ENCODE assay signal across 8 mouse cellular contexts in the genomic region with DNA sequence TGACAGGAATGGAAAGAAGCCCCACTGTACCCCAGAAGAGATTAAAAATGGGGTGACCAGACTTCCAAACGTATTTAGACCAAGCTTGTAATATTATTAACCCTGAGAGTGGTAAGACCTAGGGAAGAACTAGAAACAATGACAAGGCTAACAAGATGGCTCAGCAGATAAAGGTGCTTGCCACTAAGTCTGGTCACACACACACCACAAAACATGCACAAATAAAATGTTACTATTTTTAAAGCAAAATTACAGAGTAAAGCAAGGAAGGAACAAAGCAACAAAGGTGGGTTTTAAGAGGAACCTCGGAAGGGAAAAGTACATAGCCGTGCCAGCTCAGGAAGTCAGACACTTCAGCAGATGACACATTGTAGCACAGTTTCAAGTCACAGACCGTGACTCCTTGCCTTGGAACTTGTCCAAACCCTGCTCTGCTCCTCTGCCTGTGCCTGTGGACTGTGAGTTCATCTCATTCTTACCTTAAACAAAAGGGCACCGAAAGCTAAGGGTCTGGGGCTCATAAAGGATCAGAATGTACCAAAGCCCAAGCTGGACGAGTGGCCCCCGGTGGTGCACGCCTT. TPM values are rescaled to one million over a fixed set of nuclear protein-coding genes. Genes with fewer than 3 reads are reported as not detected.
DNase-seq lines count a peak whose midpoint lies in the region; ATAC-seq and TF ChIP-seq lines count a peak whose summit lies in the region.

No protein-coding gene starts in this region.

- H3K79me2 ChIP-seq in MEL (ENCODE audit: control insufficient read depth, insufficient read depth, low read length, poor library complexity) = peaks cover 9% of the 10 kb centered on the region

- no peak for TF ChIP-seq CTCF in MEL (IDR thresholded peaks at IDR 0.05 in 2 of 3, conservative IDR thresholded peaks at IDR 0.05 in 1 of 3; ENCODE audit: control insufficient read depth in 1 of 3, insufficient read depth in 1 of 3, low read depth in 2 of 3, low read length in 3 of 3, poor library complexity in 1 of 3, severe bottlenecking in 1 of 3)

- no peak overlapping the region for H3K27ac ChIP-seq in kidney, embryonic 14.5 days (ENCODE audit: low read depth, low read length)
- peak overlapping the region; percentile 36 for H3K27ac ChIP-seq in MEL (ENCODE audit: control insufficient read depth, low read depth, low read length)
- H3K27ac ChIP-seq in forebrain, embryonic 13.5 days = peak overlapping the region; percentile 68
- H3K27ac ChIP-seq in liver, embryonic 16.5 days (ENCODE audit: low read length) = peak overlapping the region; percentile 71

- no peak overlapping the region for H3K4me3 ChIP-seq in kidney, embryonic 14.5 days (ENCODE audit: low read length)
- H3K4me3 ChIP-seq in MEL (ENCODE audit: control insufficient read depth in 1 of 2, insufficient read depth in 1 of 2, low read depth in 2 of 2, low read length in 2 of 2) = no peak overlapping the region; a peak in 1 of 4 replicates
- no peak overlapping the region for H3K4me3 ChIP-seq in forebrain, embryonic 13.5 days
- peak overlapping the region; percentile 95 for H3K4me3 ChIP-seq in liver, embryonic 16.5 days (ENCODE audit: low read depth, low read length)

- H3K36me3 ChIP-seq in kidney, embryonic 14.5 days (ENCODE audit: control insufficient read depth, insufficient read depth, low read length) = no peaks in the 10 kb centered on the region; the same call in 1 of the 2 replicates
- peaks cover 3 to 32% of the 10 kb centered on the region in 2 experiments for H3K36me3 ChIP-seq in MEL (ENCODE audit: control insufficient read depth in 1 of 2, insufficient read depth in 2 of 2, low read length in 2 of 2)
- H3K36me3 ChIP-seq in forebrain, embryonic 13.5 days (ENCODE audit: poor library complexity, severe bottlenecking) = peaks cover 26% of the 10 kb centered on the region
- peaks cover 7% of the 10 kb centered on the region for H3K36me3 ChIP-seq in liver, embryonic 16.5 days (ENCODE audit: control insufficient read depth, insufficient read depth)

- ATAC-seq in kidney, embryonic 14.5 days (ENCODE audit: low FRiP score, low TSS enrichment) = no peak
- no peak for ATAC-seq in forebrain, embryonic 13.5 days
- ATAC-seq in liver, embryonic 16.5 days (ENCODE audit: low read depth) = no peak
- ATAC-seq in activated CD4-positive, CD25-positive, alpha-beta regulatory T cell, adult 4 months = no peak

- H3K9me3 ChIP-seq in kidney, embryonic 14.5 days (ENCODE audit: control insufficient read depth, low read length) = no peaks in the 10 kb centered on the region
- H3K9me3 ChIP-seq in MEL (replicated peaks; ENCODE audit: insufficient read depth, low read length) = no peaks in the 10 kb centered on the region
- no peaks in the 10 kb centered on the region for H3K9me3 ChIP-seq in forebrain, embryonic 13.5 days (replicated peaks)
- no peaks in the 10 kb centered on the region for H3K9me3 ChIP-seq in liver, embryonic 16.5 days (replicated peaks; ENCODE audit: control insufficient read depth, low read length)

- H3K4me1 ChIP-seq in kidney, embryonic 14.5 days (ENCODE audit: control insufficient read depth, insufficient read depth, low read length) = no peaks in the 10 kb centered on the region
- H3K4me1 ChIP-seq in MEL (ENCODE audit: control insufficient read depth in 1 of 2, insufficient read depth in 2 of 2, low read length in 2 of 2) = peaks cover 22 to 25% of the 10 kb centered on the region in 2 experiments
- peaks cover 49% of the 10 kb centered on the region for H3K4me1 ChIP-seq in forebrain, embryonic 13.5 days
- peaks cover 27% of the 10 kb centered on the region for H3K4me1 ChIP-seq in liver, embryonic 16.5 days (ENCODE audit: control insufficient read depth, low read depth, low read length)

- 66% methylated on average over 8 of the region's 8 CpGs for WGBS in kidney, embryonic 14.5 days
- 34% methylated on average over 8 of the region's 8 CpGs for WGBS in forebrain, embryonic 13.5 days
- WGBS in liver, embryonic 16.5 days (ENCODE audit: insufficient replicate concordance) = 34% methylated on average over 8 of the region's 8 CpGs

- no peaks in the 10 kb centered on the region for H3K27me3 ChIP-seq in kidney, embryonic 14.5 days (ENCODE audit: control insufficient read depth, insufficient read depth, low read length)
- no peaks in the 10 kb centered on the region for H3K27me3 ChIP-seq in MEL (ENCODE audit: control insufficient read depth in 1 of 2, insufficient read depth in 2 of 2, low read length in 2 of 2)
- no peaks in the 10 kb centered on the region for H3K27me3 ChIP-seq in forebrain, embryonic 13.5 days
- no peaks in the 10 kb centered on the region for H3K27me3 ChIP-seq in liver, embryonic 16.5 days (ENCODE audit: control insufficient read depth, insufficient read depth, low read depth, low read length)

- no peak for TF ChIP-seq RAD21 in MEL (IDR thresholded peaks at IDR 0.05; ENCODE audit: low read depth, low read length)

- TF ChIP-seq POLR2A in MEL (IDR thresholded peaks at IDR 0.05; ENCODE audit: control insufficient read depth in 1 of 2, insufficient read depth in 1 of 2, low read depth in 1 of 2, low read length in 2 of 2, poor library complexity in 1 of 2) = no peak

- no peak overlapping the region for H3K4me2 ChIP-seq in kidney, embryonic 14.5 days (replicated peaks; ENCODE audit: low read depth, low read length)
- peak overlapping the region; percentile 71 for H3K4me2 ChIP-seq in forebrain, embryonic 13.5 days
- peak overlapping the region; percentile 77 for H3K4me2 ChIP-seq in liver, embryonic 16.5 days (ENCODE audit: low read depth, low read length)

- no peak overlapping the region for H3K9ac ChIP-seq in kidney, embryonic 14.5 days (ENCODE audit: low read depth, low read length)
- no peak overlapping the region; the same call in 1 of the 2 replicates for H3K9ac ChIP-seq in MEL (ENCODE audit: control insufficient read depth, low read depth, low read length, poor library complexity, severe bottlenecking)
- no peak overlapping the region; the same call in 1 of the 2 replicates for H3K9ac ChIP-seq in forebrain, embryonic 13.5 days
- peak overlapping the region; percentile 45 for H3K9ac ChIP-seq in liver, embryonic 16.5 days (ENCODE audit: low read depth, low read length)

- peak in 1 of 2 experiments; percentile 39; a peak in 1 of 4 replicates for TF ChIP-seq EP300 in MEL (IDR thresholded peaks at IDR 0.05; ENCODE audit: low read depth in 1 of 2, low read length in 2 of 2)

- peak; percentile 50 for DNase-seq in kidney, adult 18-20 months
- DNase-seq in MEL (ENCODE audit: low read depth, low spot score) = peak; percentile 86
- peak; percentile 77 for DNase-seq in testis, postnatal 14 days (ENCODE audit: low spot score)
- DNase-seq in embryo, embryonic 11 days = no peak

TF ChIP-seq in MEL, 35 proteins besides CTCF, POLR2A, EP300 and RAD21 (continues in another document):
- TF ChIP-seq SIN3A (IDR thresholded peaks at IDR 0.05; ENCODE audit: low read length) (peak; percentile 60; the same call in 1 of the 2 replicates), ZNF384 (IDR thresholded peaks at IDR 0.05; ENCODE audit: low read depth, low read length) (no peak), MXI1 (IDR thresholded peaks at IDR 0.05; ENCODE audit: low read depth, low read length) (peak; percentile 61), MAFK (IDR thresholded peaks at IDR 0.05; ENCODE audit: borderline replicate concordance, low read depth, low read length) (no peak), MYB (IDR thresholded peaks at IDR 0.05; ENCODE audit: low read depth, low read length) (no peak), KAT2A (conservative IDR thresholded peaks at IDR 0.05; ENCODE audit: low read depth, low read length) (no peak), NELFE (IDR thresholded peaks at IDR 0.05; ENCODE audit: low read depth, low read length) (no peak), MYC (IDR thresholded peaks at IDR 0.05; ENCODE audit: low read depth, low read length) (no peak), BHLHE40 (IDR thresholded peaks at IDR 0.05; ENCODE audit: borderline replicate concordance, low read depth, low read length) (0 out of 2 replicates have a peak, but pooled peaks have one; percentile 20), TBP (IDR thresholded peaks at IDR 0.05; ENCODE audit: low read depth, low read length) (no peak), MAZ (IDR thresholded peaks at IDR 0.05; ENCODE audit: low read depth, low read length) (no peak), CHD1 (IDR thresholded peaks at IDR 0.05; ENCODE audit: low read depth, low read length) (no peak), TAL1 (IDR thresholded peaks at IDR 0.05; ENCODE audit: low read length) (peak; percentile 30; the same call in 1 of the 2 replicates)

RNA-seq across cellular contexts. Expression of gene Dyrk3, which starts 3.1 kb away (rescaled TPM):
- 6.0 and 6.3 TPM in 2 replicates for polyA plus RNA-seq in kidney, embryonic 14.5 days (2014; fragmentation: Nextera tagmentation; extraction: Ambion mirVana)
- 7.9 and 8.6 TPM in 2 replicates for total RNA-seq in MEL (2012; rRNA removed)
- polyA plus RNA-seq in MEL (2012; ENCODE audit: insufficient read depth in 1 of 2, insufficient read length in 2 of 2, low read depth in 1 of 2, low replicate concordance in 2 of 2, missing spikeins in 1 of 2) = 10 to 100 TPM in 1 of 2 experiments, not detected in 1; 11.8 TPM
- polyA plus RNA-seq in forebrain, embryonic 13.5 days (2015; fragmentation: Nextera tagmentation; extraction: Ambion mirVana) = 16.7 and 18.9 TPM in 2 replicates
- polyA plus RNA-seq in liver, embryonic 16.5 days (2015; fragmentation: Nextera tagmentation; extraction: Ambion mirVana) = 16.3 and 17.3 TPM in 2 replicates
- polyA plus RNA-seq in activated CD4-positive, CD25-positive, alpha-beta regulatory T cell, adult 4 months (2017; shearing (Covaris generic)) = under 1 TPM in 1 of 2 experiments, not detected in 1; 0.41 TPM

RNA-seq across cellular contexts. Expression of gene Eif2d, which starts 17.9 kb away (rescaled TPM):
- 51.7 and 67.9 TPM in 2 replicates for polyA plus RNA-seq in kidney, embryonic 14.5 days (2014; fragmentation: Nextera tagmentation; extraction: Ambion mirVana)
- 29.3 and 31.0 TPM in 2 replicates for total RNA-seq in MEL (2012; rRNA removed)
- 10 to 100 TPM in 1 of 2 experiments, not detected in 1; 43.6 TPM for polyA plus RNA-seq in MEL (2012; ENCODE audit: insufficient read depth in 1 of 2, insufficient read length in 2 of 2, low read depth in 1 of 2, low replicate concordance in 2 of 2, missing spikeins in 1 of 2)
- polyA plus RNA-seq in forebrain, embryonic 13.5 days (2015; fragmentation: Nextera tagmentation; extraction: Ambion mirVana) = 55.0 and 60.6 TPM in 2 replicates
- 26.8 and 27.1 TPM in 2 replicates for polyA plus RNA-seq in liver, embryonic 16.5 days (2015; fragmentation: Nextera tagmentation; extraction: Ambion mirVana)
- 10 to 100 TPM; 52.5 to 58.8 TPM for polyA plus RNA-seq in activated CD4-positive, CD25-positive, alpha-beta regulatory T cell, adult 4 months (2017; shearing (Covaris generic))

RNA-seq across cellular contexts. Expression of gene Mapkapk2, which starts 37.4 kb away (rescaled TPM):
- polyA plus RNA-seq in kidney, embryonic 14.5 days (2014; fragmentation: Nextera tagmentation; extraction: Ambion mirVana) = 59.9 and 62.8 TPM in 2 replicates
- total RNA-seq in MEL (2012; rRNA removed) = 51.7 and 53.2 TPM in 2 replicates
- 10 to 100 TPM in 1 of 2 experiments, not detected in 1; 85.4 TPM for polyA plus RNA-seq in MEL (2012; ENCODE audit: insufficient read depth in 1 of 2, insufficient read length in 2 of 2, low read depth in 1 of 2, low replicate concordance in 2 of 2, missing spikeins in 1 of 2)
- polyA plus RNA-seq in forebrain, embryonic 13.5 days (2015; fragmentation: Nextera tagmentation; extraction: Ambion mirVana) = 28.4 and 30.5 TPM in 2 replicates
- polyA plus RNA-seq in liver, embryonic 16.5 days (2015; fragmentation: Nextera tagmentation; extraction: Ambion mirVana) = 6.4 and 10.8 TPM in 2 replicates
- 10 to 100 TPM; 11.5 to 11.9 TPM for polyA plus RNA-seq in activated CD4-positive, CD25-positive, alpha-beta regulatory T cell, adult 4 months (2017; shearing (Covaris generic))
